Mouse (Mus musculus) hindbrain, embryonic 13.5 days (tissue): Measurements from ENCODE around the gene Adam17. TPM values are rescaled to one million over a fixed set of nuclear protein-coding genes. Genes with fewer than 3 reads are reported as not detected.

Experiments
- ATAC-seq: fragments of 200-750 bp; cut with Nextera tagmentation; 2 replicates; pipeline ENCODE4 v1.8.0; 2017; ENCODE audit warnings: moderate TSS enrichment; ENCODE audit not compliant: low FRiP score
- H3K27ac ChIP-seq: fragments of 300-500 bp; sonication (generic); 2 replicates; pipeline ENCODE4 v1.5.1; 2015; ENCODE audit warnings: inconsistent platforms, mild to moderate bottlenecking, moderate library complexity
- H3K27me3 ChIP-seq: fragments of 300-500 bp; sonication (generic); 2 replicates; pipeline ENCODE4 v1.6.1; 2015; ENCODE audit warnings: mild to moderate bottlenecking, inconsistent platforms
- H3K36me3 ChIP-seq: fragments of 300-500 bp; sonication (generic); 2 replicates; pipeline ENCODE4 v1.6.1; 2015; ENCODE audit warnings: mild to moderate bottlenecking, inconsistent platforms
- H3K4me1 ChIP-seq: fragments of 300-500 bp; sonication (generic); replicated peaks from 2 replicates; pipeline ENCODE4 v1.6.1; 2015; ENCODE audit warnings: inconsistent platforms
- H3K4me2 ChIP-seq: fragments of 300-500 bp; sonication (generic); 2 replicates; pipeline ENCODE4 v1.6.1; 2015; ENCODE audit warnings: inconsistent platforms, mild to moderate bottlenecking, moderate library complexity
- H3K4me3 ChIP-seq: fragments of 300-500 bp; sonication (generic); 2 replicates; pipeline ENCODE4 v1.5.1; 2015; ENCODE audit warnings: mild to moderate bottlenecking, inconsistent platforms
- H3K9ac ChIP-seq: fragments of 300-500 bp; sonication (generic); 2 replicates; pipeline ENCODE4 v1.6.1; 2015; ENCODE audit warnings: mild to moderate bottlenecking, inconsistent platforms
- H3K9me3 ChIP-seq: fragments of 300-500 bp; sonication (generic); 2 replicates; pipeline ENCODE4 v1.6.1; 2016; ENCODE audit warnings: inconsistent platforms
- WGBS: fragments of 180-500 bp; shearing (Covaris S2); methylation state at CpG from one replicate; pipeline ENCODE4 v1.1.7; 2015; 5-methylcytosine and 5-hydroxymethylcytosine counted together
- polyA plus RNA-seq: library from polyadenylated mRNA; unstranded; fragments of >200 nt; fragmentation: Nextera tagmentation; extraction: Ambion mirVana; gene quantifications from 2 replicates; pipeline ENCODE4 v1.2.1, GENCODE M21; 2015

Gene Adam17
- polyA plus RNA-seq, 1 experiment from 2014 or later, result 22.8 TPM

DNA sequence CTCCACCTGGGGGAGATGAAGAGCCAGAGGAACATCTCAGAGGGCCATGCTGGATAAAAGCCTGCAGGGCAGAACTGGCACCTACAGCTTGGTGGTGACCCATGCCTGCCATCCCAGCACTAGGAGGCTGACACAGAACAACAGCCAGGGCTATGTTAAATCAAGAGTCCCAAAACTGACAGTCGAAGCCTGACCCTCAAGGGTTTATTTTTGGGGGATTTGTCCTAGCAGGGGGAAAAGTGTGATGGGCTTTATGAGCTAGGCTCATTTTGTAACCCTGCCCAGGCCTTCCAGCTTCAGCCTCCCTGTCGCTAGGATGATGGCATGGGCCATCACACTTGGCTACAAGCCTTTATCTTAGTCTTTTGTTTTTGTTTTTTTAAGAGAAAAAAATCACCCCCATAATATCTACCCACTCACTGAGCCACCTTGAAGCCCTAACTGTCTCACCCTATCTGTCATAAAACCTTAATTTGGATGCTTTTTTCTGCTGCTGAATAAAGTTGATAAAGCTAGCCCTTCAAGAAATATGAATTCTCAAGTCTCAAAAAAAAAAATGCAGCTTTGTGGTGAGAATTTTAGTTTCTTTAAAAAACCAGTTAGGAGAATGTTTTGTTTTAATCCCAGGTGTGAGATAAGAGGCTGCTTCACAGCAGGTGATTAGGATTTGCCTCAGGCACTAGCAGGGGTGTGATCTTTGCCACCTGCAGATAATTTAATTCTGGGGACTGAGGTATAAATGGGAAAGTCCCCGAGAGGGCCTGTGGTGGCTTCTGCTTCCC, 2.1 kb upstream of the Adam17 start:
- no peaks in the 10 kb centered on the region for H3K27me3 ChIP-seq
- no peak overlapping the region for H3K4me3 ChIP-seq
- no peak for ATAC-seq
- WGBS, result 68% methylated on average over 3 of the region's 3 CpGs
- no peak overlapping the region for H3K9ac ChIP-seq
- no peaks in the 10 kb centered on the region for H3K36me3 ChIP-seq
- no peaks in the 10 kb centered on the region for H3K9me3 ChIP-seq
- H3K4me2 ChIP-seq, result no peak overlapping the region
- H3K4me1 ChIP-seq, result peaks cover 17% of the 10 kb centered on the region
- H3K27ac ChIP-seq, result no peak overlapping the region

DNA sequence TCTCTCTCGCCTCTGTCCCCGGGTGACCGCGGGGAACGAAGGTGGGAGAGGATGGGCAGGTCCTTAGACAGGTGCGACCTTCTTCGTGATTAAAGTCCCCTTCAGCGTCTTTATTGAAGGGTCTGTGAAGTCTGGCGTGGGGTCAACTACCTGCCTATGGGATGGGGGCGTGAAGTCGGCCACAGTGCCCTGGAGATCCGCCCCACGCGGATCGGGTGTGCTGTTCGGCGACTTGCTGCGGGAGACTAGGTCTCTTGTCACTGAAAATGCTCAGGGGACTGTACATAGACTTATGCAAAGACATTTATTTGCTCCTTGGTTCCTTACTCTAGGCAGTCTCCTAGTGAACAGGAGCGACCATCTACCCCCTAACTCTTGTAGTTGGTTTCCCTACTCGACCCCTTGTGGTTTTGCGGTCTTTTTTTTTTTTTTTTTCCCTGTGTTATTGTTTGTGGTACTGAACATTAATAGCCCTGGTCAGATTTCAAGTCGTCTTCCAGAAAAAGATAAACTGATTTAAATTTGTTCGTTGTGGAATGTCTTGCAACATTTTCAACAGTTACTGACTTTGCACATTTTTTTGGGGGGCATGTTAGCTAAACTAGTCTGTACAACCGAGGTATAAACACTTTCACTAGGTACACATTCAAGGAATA, 516 bp upstream of the Adam17 start:
- no peaks in the 10 kb centered on the region for H3K36me3 ChIP-seq
- H3K9ac ChIP-seq, result peak overlapping the region; percentile 88
- no peaks in the 10 kb centered on the region for H3K27me3 ChIP-seq
- ATAC-seq, result peak; percentile 76; the same call in 1 of the 2 replicates
- peak overlapping the region; percentile 94 for H3K27ac ChIP-seq
- 6% methylated on average over 24 of the region's 24 CpGs for WGBS
- no peaks in the 10 kb centered on the region for H3K9me3 ChIP-seq
- H3K4me3 ChIP-seq, result peak overlapping the region; percentile 62
- H3K4me2 ChIP-seq, result peak overlapping the region; percentile 76
- H3K4me1 ChIP-seq, result peaks cover 17% of the 10 kb centered on the region

DNA sequence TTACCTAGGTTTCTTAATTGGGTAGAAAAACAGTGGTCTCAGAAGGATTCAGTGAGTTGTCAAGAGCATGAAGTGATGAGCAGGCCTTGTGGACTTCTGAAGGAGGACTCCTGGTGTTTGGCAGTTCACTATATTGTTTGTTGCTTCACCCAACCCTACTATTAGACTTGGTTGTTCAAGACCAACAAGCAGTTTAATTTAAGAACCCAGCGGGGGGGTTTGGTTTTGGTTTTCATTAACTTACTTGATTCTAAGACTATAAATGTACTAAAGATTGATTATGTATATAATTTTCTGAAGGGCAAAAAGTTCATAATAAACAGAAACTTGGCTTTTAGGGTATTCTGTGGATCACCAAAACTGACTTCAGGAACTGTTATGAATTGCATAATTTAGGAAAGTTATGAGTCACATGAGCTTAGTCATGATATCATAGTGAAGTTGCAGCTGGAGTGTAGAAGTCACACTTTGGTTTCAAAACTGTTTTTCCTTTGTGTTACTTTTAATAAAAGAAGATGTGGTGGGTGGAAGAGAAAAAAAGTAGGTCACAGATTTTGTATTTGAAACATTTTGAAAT, 3.3 kb downstream of the Adam17 start:
- H3K4me2 ChIP-seq, result no peak overlapping the region
- H3K27me3 ChIP-seq, result no peaks in the 10 kb centered on the region
- no peaks in the 10 kb centered on the region for H3K9me3 ChIP-seq
- no peak overlapping the region for H3K9ac ChIP-seq
- H3K36me3 ChIP-seq, result no peaks in the 10 kb centered on the region
- no peak overlapping the region for H3K4me3 ChIP-seq
- H3K27ac ChIP-seq, result no peak overlapping the region
- WGBS, result 90% methylated on average over 1 of the region's 1 CpGs
- peaks cover 17% of the 10 kb centered on the region for H3K4me1 ChIP-seq
- ATAC-seq, result no peak

DNA sequence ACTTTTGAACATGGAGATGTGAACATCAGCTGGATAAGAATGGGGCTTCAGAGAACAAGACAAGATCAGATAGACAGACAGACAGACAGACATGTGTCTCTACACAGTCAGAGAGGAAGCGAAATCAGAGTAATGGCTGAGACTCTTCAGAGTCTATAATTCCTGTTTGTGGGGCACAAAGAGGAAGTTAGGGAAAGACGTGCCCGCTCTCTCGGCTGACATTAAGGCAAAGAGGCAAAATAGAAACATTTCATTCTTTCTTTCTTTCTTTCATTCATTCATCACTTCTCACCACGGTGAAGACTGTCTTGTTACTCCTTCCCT, 4.4 kb downstream of the Adam17 start:
- no peak for ATAC-seq
- 94% methylated on average over 5 of the region's 5 CpGs for WGBS

DNA sequence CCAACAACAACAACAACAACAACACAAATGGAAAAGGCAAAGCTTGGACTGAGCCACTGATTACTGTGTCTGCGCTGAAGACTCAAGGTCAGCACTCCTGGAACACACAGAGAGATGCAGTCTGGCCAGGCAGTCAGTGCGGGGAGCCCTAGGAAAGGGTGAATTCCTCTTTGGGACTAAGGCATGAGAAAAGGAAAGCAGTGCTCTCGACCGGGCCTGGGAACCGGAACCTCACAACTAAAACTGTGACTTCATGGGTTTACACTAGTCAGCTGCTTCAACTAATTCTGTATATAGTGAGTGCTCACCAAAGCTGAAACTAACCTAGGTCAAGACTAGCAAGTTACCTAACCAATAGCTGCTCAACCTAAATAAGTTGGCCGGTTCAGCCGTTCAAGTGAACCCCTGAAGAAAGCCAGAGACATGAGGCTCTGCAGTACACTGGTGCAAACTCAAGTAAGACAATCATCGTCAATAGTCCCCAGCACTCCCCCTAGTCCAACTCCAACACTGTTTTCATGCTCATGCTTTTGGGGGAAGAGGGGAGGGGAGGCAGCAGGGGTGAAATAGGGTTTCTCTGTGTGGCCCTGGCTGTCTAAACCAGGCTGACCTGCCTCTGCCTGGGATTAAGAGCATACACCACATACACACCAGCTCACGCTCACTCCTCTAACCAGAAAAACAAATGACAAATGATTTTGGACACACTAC, 4.9 kb downstream of the Adam17 start:
- no peak for ATAC-seq
- WGBS, result 94% methylated on average over 9 of the region's 9 CpGs
- H3K4me1 ChIP-seq, result peaks cover 8% of the 10 kb centered on the region
- no peak overlapping the region for H3K9ac ChIP-seq
- H3K4me2 ChIP-seq, result no peak overlapping the region
- H3K27ac ChIP-seq, result no peak overlapping the region
- H3K27me3 ChIP-seq, result no peaks in the 10 kb centered on the region
- H3K36me3 ChIP-seq, result no peaks in the 10 kb centered on the region
- H3K9me3 ChIP-seq, result no peaks in the 10 kb centered on the region
- no peak overlapping the region for H3K4me3 ChIP-seq

More for the DNA sequence above, 4.4 kb downstream of the Adam17 start:
- Histone ChIP-seq H3K27ac (no peak overlapping the region), H3K4me3 (no peak overlapping the region), H3K4me1 (peaks cover 9% of the 10 kb centered on the region), H3K4me2 (no peak overlapping the region), H3K9me3 (no peaks in the 10 kb centered on the region), H3K36me3 (no peaks in the 10 kb centered on the region), H3K27me3 (no peaks in the 10 kb centered on the region), H3K9ac (no peak overlapping the region)

DNA sequence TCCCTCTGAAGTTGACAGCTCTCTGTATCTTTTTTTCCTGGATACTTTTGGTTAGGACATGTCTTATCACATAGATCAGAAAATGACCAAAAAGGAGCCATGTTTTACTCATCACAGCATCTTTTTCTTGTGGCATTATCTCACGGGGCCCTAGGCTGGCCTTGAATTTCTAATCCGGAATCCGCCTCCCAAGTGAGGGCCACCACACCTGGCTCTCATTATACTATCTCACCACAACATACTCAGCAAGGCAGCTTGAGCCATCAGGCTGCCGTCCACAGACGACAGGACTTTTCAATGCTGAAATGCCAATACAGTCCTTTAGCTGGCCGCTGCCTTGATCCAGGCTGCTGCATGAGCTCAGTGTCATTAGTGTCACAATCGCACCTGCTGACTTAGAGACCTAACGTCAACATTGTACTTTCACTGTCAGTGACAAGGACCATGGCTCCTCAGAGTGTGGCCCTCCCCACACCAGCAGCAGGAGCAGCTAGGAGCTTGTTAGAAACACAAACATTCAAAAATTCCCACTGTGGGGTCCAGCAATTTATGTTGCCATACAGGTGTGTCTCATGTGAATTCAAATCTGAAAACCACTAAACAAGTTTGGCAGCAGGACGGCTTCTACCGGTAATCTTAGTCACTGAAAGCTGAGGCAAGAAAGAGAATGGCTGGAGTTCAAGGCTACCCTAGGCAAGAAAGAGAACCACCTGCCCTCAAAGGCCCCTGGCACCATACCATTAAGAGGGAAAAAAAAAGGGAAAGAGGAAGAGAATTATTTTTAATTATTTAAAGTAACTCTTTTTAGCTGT, 8.6 kb downstream of the Adam17 start:
- H3K9ac ChIP-seq, result no peak overlapping the region
- H3K36me3 ChIP-seq, result peaks cover 4% of the 10 kb centered on the region; the same call in 1 of the 2 replicates
- ATAC-seq, result no peak
- H3K27ac ChIP-seq, result no peak overlapping the region
- H3K4me2 ChIP-seq, result no peak overlapping the region
- no peaks in the 10 kb centered on the region for H3K9me3 ChIP-seq
- WGBS, result 86% methylated on average over 10 of the region's 10 CpGs
- no peak overlapping the region for H3K4me3 ChIP-seq
- no peaks in the 10 kb centered on the region for H3K4me1 ChIP-seq
- H3K27me3 ChIP-seq, result no peaks in the 10 kb centered on the region

DNA sequence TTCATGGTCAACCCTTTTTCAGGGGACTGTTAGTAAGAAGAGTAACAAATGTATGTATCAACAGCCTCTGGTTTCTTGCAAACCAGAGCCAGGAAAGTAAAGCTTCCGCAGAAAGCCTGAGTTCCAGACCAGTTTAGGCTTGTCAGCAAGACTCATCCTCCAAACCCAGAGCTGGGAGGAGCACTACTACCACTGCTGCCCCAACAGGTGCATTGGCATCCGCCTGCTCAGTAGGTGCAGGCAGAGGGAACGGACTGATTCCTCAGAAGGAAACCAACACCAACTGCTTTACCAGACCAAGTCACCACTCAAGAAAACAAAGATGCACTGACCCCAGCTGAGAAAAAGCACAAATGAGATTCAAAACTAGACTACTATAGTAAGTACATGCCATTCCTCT, 10.2 kb downstream of the Adam17 start:
- H3K9ac ChIP-seq, result no peak overlapping the region
- 95% methylated on average over 3 of the region's 3 CpGs for WGBS
- no peak overlapping the region for H3K27ac ChIP-seq
- no peak for ATAC-seq
- H3K4me1 ChIP-seq, result no peaks in the 10 kb centered on the region
- H3K9me3 ChIP-seq, result no peaks in the 10 kb centered on the region
- peaks cover 4% of the 10 kb centered on the region; the same call in 1 of the 2 replicates for H3K36me3 ChIP-seq
- no peaks in the 10 kb centered on the region for H3K27me3 ChIP-seq
- no peak overlapping the region for H3K4me2 ChIP-seq
- H3K4me3 ChIP-seq, result no peak overlapping the region

DNA sequence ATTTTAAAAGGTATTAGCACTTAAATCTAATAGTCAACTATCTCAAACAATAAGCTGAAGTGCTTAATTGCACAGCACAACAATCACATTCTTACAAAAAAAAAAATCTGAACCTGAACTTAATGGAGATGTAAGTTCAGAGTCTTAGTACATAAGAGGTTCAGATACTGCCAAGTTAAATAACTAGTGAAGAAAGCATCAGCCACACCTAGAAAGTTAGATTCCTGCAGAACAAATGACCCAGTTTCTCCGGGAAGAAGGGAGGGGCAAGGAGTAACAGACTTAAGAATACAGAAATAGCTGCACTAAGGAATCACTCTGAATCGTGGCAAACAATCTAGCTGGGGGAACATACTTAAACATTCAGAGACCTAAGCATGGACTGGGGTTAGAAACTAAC, 10.7 kb downstream of the Adam17 start:
- Histone ChIP-seq H3K9me3 (no peaks in the 10 kb centered on the region), H3K27me3 (no peaks in the 10 kb centered on the region), H3K9ac (no peak overlapping the region), H3K36me3 (peaks cover 5% of the 10 kb centered on the region; the same call in 1 of the 2 replicates), H3K4me1 (no peaks in the 10 kb centered on the region), H3K27ac (no peak overlapping the region), H3K4me3 (no peak overlapping the region), H3K4me2 (no peak overlapping the region)
- 83% methylated on average over 2 of the region's 2 CpGs for WGBS
- ATAC-seq, result no peak

DNA sequence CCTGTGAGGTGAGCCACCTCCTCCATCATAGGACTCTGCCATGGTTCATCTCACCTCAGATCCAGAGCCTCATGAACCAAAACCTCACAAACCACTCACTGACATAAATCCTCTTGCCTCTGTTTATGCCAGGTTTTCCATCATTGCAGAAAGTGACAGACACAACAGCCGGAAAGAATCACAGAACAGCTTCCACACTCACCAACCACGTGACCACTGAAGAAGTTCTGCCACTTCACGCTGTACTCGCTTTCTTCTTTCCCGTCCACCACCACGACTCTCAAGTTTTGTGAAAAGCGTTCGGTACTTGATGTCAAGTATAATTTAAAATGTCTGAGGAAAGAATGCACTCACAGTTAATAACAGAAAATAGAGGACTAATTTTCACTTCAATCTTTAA, 19.8 kb downstream of the Adam17 start:
- no peak overlapping the region for H3K9ac ChIP-seq
- H3K9me3 ChIP-seq, result no peaks in the 10 kb centered on the region
- H3K4me1 ChIP-seq, result no peaks in the 10 kb centered on the region
- H3K27ac ChIP-seq, result no peak overlapping the region
- no peak overlapping the region for H3K4me2 ChIP-seq
- no peak overlapping the region for H3K4me3 ChIP-seq
- H3K27me3 ChIP-seq, result no peaks in the 10 kb centered on the region
- 99% methylated on average over 8 of the region's 8 CpGs for WGBS
- H3K36me3 ChIP-seq, result peaks cover 48% of the 10 kb centered on the region
- no peak for ATAC-seq

DNA sequence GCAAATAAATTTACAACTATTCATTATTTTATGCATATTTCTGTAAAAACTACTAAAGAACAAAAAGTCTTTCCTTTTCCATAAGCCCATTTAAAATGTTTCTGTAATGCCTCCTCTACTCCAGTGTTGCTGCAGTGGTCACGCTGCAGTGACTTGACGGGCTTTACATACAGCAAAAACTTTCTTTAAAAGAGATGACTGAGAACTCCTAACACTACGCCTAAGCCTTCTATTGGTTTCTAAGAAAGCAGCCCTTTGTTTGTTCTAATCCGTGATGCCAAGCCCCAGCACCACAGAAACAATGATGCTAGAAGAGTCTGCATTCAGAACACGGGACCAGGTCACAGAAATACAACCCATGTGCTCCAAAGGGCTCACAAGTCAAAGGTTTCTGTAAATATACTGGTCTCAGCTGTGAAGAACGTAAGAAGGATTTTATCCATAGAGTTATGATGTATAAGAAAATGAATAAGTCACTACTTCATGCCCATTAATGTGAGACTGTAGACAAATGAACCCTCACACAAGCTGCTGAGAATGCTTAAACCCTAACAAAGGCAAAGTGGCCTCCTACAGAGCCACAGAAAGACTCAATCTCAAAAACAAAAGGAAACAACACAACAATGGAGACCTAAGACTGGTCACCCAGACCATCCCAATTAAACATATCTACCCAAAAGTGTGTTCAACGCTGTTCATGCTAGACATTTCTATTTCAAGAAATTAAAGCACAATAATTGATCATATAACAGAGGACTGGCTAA, 23.1 kb downstream of the Adam17 start:
- Histone ChIP-seq H3K4me1 (no peaks in the 10 kb centered on the region), H3K36me3 (peaks cover 52% of the 10 kb centered on the region)

DNA sequence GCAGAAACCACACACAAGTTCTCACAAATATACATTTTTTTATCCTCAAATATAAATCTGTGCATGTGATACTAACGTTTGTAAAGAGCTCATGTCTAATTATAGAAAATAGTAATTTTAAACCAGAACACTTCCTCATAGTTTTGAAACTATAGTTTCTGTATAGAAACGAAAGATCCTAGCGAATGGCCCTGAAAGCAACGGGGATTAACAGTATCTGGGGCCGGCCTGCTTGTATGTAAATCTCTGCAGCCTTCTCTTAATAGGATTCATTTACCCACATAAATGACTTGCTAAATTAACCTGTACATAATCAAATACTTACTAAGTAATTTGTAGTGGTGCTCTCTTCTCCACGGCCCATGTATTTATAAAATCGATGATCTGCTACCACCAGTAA, 26.5 kb downstream of the Adam17 start:
- 92% methylated on average over 7 of the region's 7 CpGs for WGBS
- Histone ChIP-seq H3K9ac (no peak overlapping the region), H3K27me3 (no peaks in the 10 kb centered on the region), H3K9me3 (no peaks in the 10 kb centered on the region), H3K36me3 (peaks cover 30% of the 10 kb centered on the region), H3K4me1 (no peaks in the 10 kb centered on the region), H3K4me2 (no peak overlapping the region), H3K27ac (no peak overlapping the region), H3K4me3 (no peak overlapping the region)
- ATAC-seq, result no peak

More for the DNA sequence above, 23.1 kb downstream of the Adam17 start:
- 27% methylated on average over 7 of the region's 7 CpGs for WGBS
- no peak overlapping the region for H3K4me2 ChIP-seq
- H3K9ac ChIP-seq, result no peak overlapping the region
- H3K27ac ChIP-seq, result no peak overlapping the region
- H3K9me3 ChIP-seq, result no peaks in the 10 kb centered on the region
- no peak overlapping the region for H3K4me3 ChIP-seq
- no peaks in the 10 kb centered on the region for H3K27me3 ChIP-seq
- ATAC-seq, result no peak
